Mouse (Mus musculus) lung, adult 2 months (tissue): ENCODE results near the gene Gna14. TPM values are rescaled to one million over a fixed set of nuclear protein-coding genes. Genes with fewer than 3 reads are reported as not detected.

Experiments
- DNase-seq: peaks from one replicate; pipeline ENCODE4 v3.0.0; 2022
- H3K4me1 ChIP-seq: fragments of 200-500 bp; 2 replicates; pipeline ENCODE4 v1.6.1; 2011; ENCODE audit warnings: low read length; ENCODE audit not compliant: control insufficient read depth, insufficient read depth
- H3K4me3 ChIP-seq: fragments of 200-500 bp; replicated peaks from 2 replicates; pipeline ENCODE3; 2011; ENCODE audit warnings: low read depth, mild to moderate bottlenecking, control low read depth, low read length; ENCODE audit errors: extremely low read depth
- CTCF ChIP-seq: fragments of 200-500 bp; IDR thresholded peaks from 2 replicates; pipeline ENCODE4 v1.5.1; 2011; ENCODE audit warnings: mild to moderate bottlenecking, low read length, control low read depth; ENCODE audit not compliant: insufficient read depth
- POLR2A ChIP-seq: fragments of 200-500 bp; IDR thresholded peaks from 2 replicates; pipeline ENCODE4 v1.6.1; 2011; ENCODE audit warnings: low read depth, mild to moderate bottlenecking, control low read depth, low read length, borderline replicate concordance; ENCODE audit errors: extremely low read depth
- WGBS: fragments of 180-500 bp; shearing (Covaris S2); methylation state at CpG from one replicate; pipeline ENCODE4 v1.1.7; 2018; 5-methylcytosine and 5-hydroxymethylcytosine counted together
- polyA plus RNA-seq: library from polyadenylated mRNA; depleted of rRNA; stranded (reverse); fragments of >200 nt; gene quantifications from 2 replicates; pipeline ENCODE4 v1.2.3, GENCODE M21; 2012

The Gna14 gene
- polyA plus RNA-seq, 1 experiment: 16.5 TPM

- WGBS: 87% methylated on average over 8 of the region's 8 CpGs
- no peak overlapping the region for H3K4me3 ChIP-seq
- TF ChIP-seq POLR2A: no peak
- no peak for TF ChIP-seq CTCF
These were observed 166.5 kb downstream of the Gna14 start for GRCm38 (mm10) chr19:16602026-16602425.

GRCm38 (mm10) chr19:16607634-16608033 lies 172.1 kb downstream of the Gna14 start:
- WGBS: 68% methylated on average over 6 of the region's 6 CpGs
- no peaks in the 10 kb centered on the region for H3K4me1 ChIP-seq
- no peak for DNase-seq
- TF ChIP-seq CTCF: no peak
- no peak for TF ChIP-seq POLR2A
- no peak overlapping the region for H3K4me3 ChIP-seq

More at GRCm38 (mm10) chr19:16602026-16602425, 166.5 kb downstream of the Gna14 start:
- H3K4me1 ChIP-seq: 0 out of 2 replicates have a peak, but pooled peaks cover 2% of the 10 kb centered on the region
- DNase-seq: no peak

GRCm38 (mm10) chr19:16623154-16623553 lies 187.6 kb downstream of the Gna14 start:
- Histone ChIP-seq H3K4me3 (no peak overlapping the region), H3K4me1 (no peaks in the 10 kb centered on the region)
- WGBS: 84% methylated on average over 4 of the region's 4 CpGs
- no peak for DNase-seq
- TF ChIP-seq POLR2A: no peak
- no peak for TF ChIP-seq CTCF

DNA sequence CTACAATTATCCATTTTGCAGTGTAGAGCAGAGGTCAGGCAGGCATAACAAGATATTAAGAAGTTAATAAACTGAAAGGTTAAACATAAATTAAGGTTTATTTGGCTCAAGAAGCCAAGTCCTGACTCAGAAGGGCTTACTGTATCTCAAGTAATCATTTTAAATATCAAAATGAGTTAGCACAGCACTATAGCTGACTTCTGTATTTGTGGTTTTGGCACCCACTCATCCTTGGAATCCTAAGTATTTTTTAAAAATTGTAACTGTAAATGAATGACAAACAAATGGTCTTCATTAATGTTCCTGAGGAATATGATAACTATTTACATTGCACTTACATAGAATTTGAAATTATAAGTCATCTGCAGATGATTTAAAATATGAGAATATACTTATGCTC lies 189.4 kb downstream of the Gna14 start:
- no peak for DNase-seq
- no peak for TF ChIP-seq CTCF
- no peaks in the 10 kb centered on the region for H3K4me1 ChIP-seq
- H3K4me3 ChIP-seq: no peak overlapping the region

GRCm38 (mm10) chr19:16625610-16626395 lies 190.2 kb downstream of the Gna14 start:
- DNase-seq: no peak
- Histone ChIP-seq H3K4me3 (no peak overlapping the region), H3K4me1 (no peaks in the 10 kb centered on the region)
- TF ChIP-seq CTCF: no peak
- TF ChIP-seq POLR2A: no peak
- WGBS: 42% methylated on average over 14 of the region's 14 CpGs
